Mouse (Mus musculus) ovary, postnatal 36 days (tissue): ENCODE results near the gene Olfr777.
"Not testable (repeated sequence)": the region's sequence is repeated elsewhere in the genome, so short reads cannot be mapped to it uniquely, and the experiment has no call there.

Experiments used
- DNase-seq: peaks from one replicate; pipeline ENCODE4 v3.0.0; 2022; ENCODE audit warnings: low spot score, mixed read lengths

Olfr777 gene

GRCm38 (mm10) chr10:129271081-129271535, at the start of gene Olfr777:
Olfr777 (minus strand) TSS chr10:129271485.
- no peak for DNase-seq

GRCm38 (mm10) chr10:129317817-129318216, 46.5 kb upstream of the Olfr777 start, which contains the start of gene Olfr780:
Olfr780 (plus strand) TSS chr10:129318117.
- no peak for DNase-seq

- not testable (repeated sequence) for DNase-seq
Observed at GRCm38 (mm10) chr10:129313521-129313920, 42.2 kb upstream of the Olfr777 start.

- not testable (repeated sequence) for DNase-seq
Observed at GRCm38 (mm10) chr10:129312973-129313372, 41.7 kb upstream of the Olfr777 start.

- no peak for DNase-seq
Observed at GRCm38 (mm10) chr10:129258827-129259226, 12.5 kb downstream of the Olfr777 start, which contains the start of gene Olfr776. Olfr776 (plus strand) TSS chr10:129259127.

GRCm38 (mm10) chr10:129248112-129248511, 23.2 kb downstream of the Olfr777 start, which contains the start of gene Olfr775:
Olfr775 (plus strand) TSS chr10:129248412.
- no peak for DNase-seq

GRCm38 (mm10) chr10:129235904-129236303, 35.4 kb downstream of the Olfr777 start, which contains the start of gene Olfr774:
Olfr774 (plus strand) TSS chr10:129236204.
- no peak for DNase-seq

GRCm38 (mm10) chr10:129230737-129231136, 40.5 kb downstream of the Olfr777 start:
- no peak for DNase-seq
